15 mouse cellular contexts compared by ENCODE assay signal in the genomic region with DNA sequence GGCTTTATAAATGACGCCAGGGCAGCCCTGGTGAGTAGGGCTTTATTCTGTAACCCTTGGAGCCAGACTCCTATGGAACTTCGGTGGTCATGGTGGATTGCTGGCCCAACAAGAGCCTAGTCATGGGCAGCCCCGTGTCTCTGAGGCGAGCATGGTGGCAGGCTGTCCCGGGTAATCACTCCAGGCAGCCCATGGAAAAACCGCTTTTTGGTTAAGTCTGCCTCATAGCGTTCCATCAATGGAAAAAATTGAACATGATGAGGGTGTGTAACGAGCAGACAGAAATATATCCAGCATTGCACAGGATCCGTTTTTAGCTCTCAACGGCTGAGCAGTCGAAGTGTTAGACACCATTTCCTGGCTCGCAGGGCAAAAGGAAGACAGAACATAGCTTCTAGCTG.
DNase-seq lines count a peak whose midpoint lies in the region; ATAC-seq and TF ChIP-seq lines count a peak whose summit lies in the region.
"Had no signal": no experiment of that assay in that cellular context is flagged by ENCODE, and none has a peak within 500 bp of the region (broad histone marks: within the 10 kb centered on the region; RNA-seq: fewer than 3 reads in every experiment).

No protein-coding gene starts in this region.

- peak overlapping the region; percentile 38; the same call in 1 of the 2 replicates for H3K4me2 ChIP-seq in embryonic facial prominence, embryonic 14.5 days (ENCODE audit: low read depth, low read length)
- H3K4me2 ChIP-seq in limb, embryonic 14.5 days (replicated peaks; ENCODE audit: low read depth, low read length, severe bottlenecking) = no peak overlapping the region
- no peak overlapping the region for H3K4me2 ChIP-seq in intestine, embryonic 16.5 days (ENCODE audit: low read depth, low read length)

- H3K9ac ChIP-seq in embryonic facial prominence, embryonic 14.5 days (ENCODE audit: low read depth, low read length) = peak overlapping the region; percentile 27; the same call in 1 of the 2 replicates
- H3K9ac ChIP-seq in limb, embryonic 14.5 days (ENCODE audit: low read depth, low read length, severe bottlenecking) = no peak overlapping the region
- H3K9ac ChIP-seq in intestine, embryonic 16.5 days (ENCODE audit: low read depth, low read length) = no peak overlapping the region
- H3K9ac ChIP-seq: liver, postnatal 0 days had no signal

- peaks cover 16% of the 10 kb centered on the region for H3K4me1 ChIP-seq in embryonic facial prominence, embryonic 14.5 days (ENCODE audit: control insufficient read depth, insufficient read depth, low read length)
- peaks cover 16% of the 10 kb centered on the region; the same call in 1 of the 2 replicates for H3K4me1 ChIP-seq in limb, embryonic 14.5 days (ENCODE audit: control insufficient read depth, insufficient read depth, low read length)
- peaks cover 7% of the 10 kb centered on the region; the same call in 1 of the 2 replicates for H3K4me1 ChIP-seq in intestine, embryonic 16.5 days (ENCODE audit: control insufficient read depth, insufficient read depth, low read length)
- H3K4me1 ChIP-seq in midbrain, embryonic 10.5 days = no peaks in the 10 kb centered on the region

- H3K27me3 ChIP-seq in embryonic facial prominence, embryonic 14.5 days (replicated peaks; ENCODE audit: control insufficient read depth, insufficient read depth, low read length) = no peaks in the 10 kb centered on the region
- H3K27me3 ChIP-seq in limb, embryonic 14.5 days (ENCODE audit: control insufficient read depth, insufficient read depth, low read length) = no peaks in the 10 kb centered on the region
- no peaks in the 10 kb centered on the region for H3K27me3 ChIP-seq in intestine, embryonic 16.5 days (replicated peaks; ENCODE audit: control insufficient read depth, insufficient read depth, low read length)
- H3K27me3 ChIP-seq in midbrain, embryonic 10.5 days (ENCODE audit: low read depth, poor library complexity, severe bottlenecking) = peaks cover 8% of the 10 kb centered on the region

- 0 out of 2 replicates have a peak overlapping the region, but pooled peaks have one; percentile 16 for H3K27ac ChIP-seq in left cerebral cortex, adult 2 months
- H3K27ac ChIP-seq in embryonic facial prominence, embryonic 14.5 days (replicated peaks; ENCODE audit: low read depth, low read length) = peak overlapping the region; percentile 81
- peak overlapping the region; percentile 45 for H3K27ac ChIP-seq in limb, embryonic 14.5 days (replicated peaks; ENCODE audit: low read depth, low read length)
- no peak overlapping the region; the same call in 1 of the 2 replicates for H3K27ac ChIP-seq in intestine, embryonic 16.5 days (ENCODE audit: low read length)
- no peak overlapping the region for H3K27ac ChIP-seq in midbrain, embryonic 10.5 days (replicated peaks)
- H3K27ac ChIP-seq: hindbrain, postnatal 0 days had no signal

- peak overlapping the region; percentile 45 for H3K4me3 ChIP-seq in left cerebral cortex, adult 2 months
- peak overlapping the region; percentile 16; the same call in 1 of the 2 replicates for H3K4me3 ChIP-seq in embryonic facial prominence, embryonic 14.5 days (ENCODE audit: low read depth, low read length)
- no peak overlapping the region for H3K4me3 ChIP-seq in limb, embryonic 14.5 days (replicated peaks; ENCODE audit: low read length)
- H3K4me3 ChIP-seq in intestine, embryonic 16.5 days (ENCODE audit: low read length) = no peak overlapping the region
- no peak overlapping the region for H3K4me3 ChIP-seq in midbrain, embryonic 10.5 days

- no peaks in the 10 kb centered on the region for H3K36me3 ChIP-seq in embryonic facial prominence, embryonic 14.5 days (ENCODE audit: control insufficient read depth, insufficient read depth, low read length)
- H3K36me3 ChIP-seq in limb, embryonic 14.5 days (ENCODE audit: control insufficient read depth, insufficient read depth, low read length) = no peaks in the 10 kb centered on the region
- H3K36me3 ChIP-seq in intestine, embryonic 16.5 days (ENCODE audit: control insufficient read depth, insufficient read depth, low read length) = no peaks in the 10 kb centered on the region
- H3K36me3 ChIP-seq in midbrain, embryonic 10.5 days = no peaks in the 10 kb centered on the region

- TF ChIP-seq POLR2A in limb, embryonic 14.5 days (IDR thresholded peaks at IDR 0.05; ENCODE audit: borderline replicate concordance, extremely low read depth, insufficient read depth, insufficient read length) = no peak

- TF ChIP-seq CTCF in left cerebral cortex, adult 2 months (IDR thresholded peaks at IDR 0.05) = no peak

- intact Hi-C loops in left cerebral cortex, adult 2 months (cut with DNase I) = no loop called here

- ATAC-seq in frontal cortex, adult (ENCODE audit: low TSS enrichment) = peak; percentile 69
- ATAC-seq in embryonic facial prominence, embryonic 14.5 days (ENCODE audit: low read depth) = peak; percentile 55
- ATAC-seq in limb, embryonic 14.5 days (ENCODE audit: low FRiP score, low read depth) = peak; percentile 67
- ATAC-seq in intestine, embryonic 16.5 days = no peak
- ATAC-seq: activated CD4-positive, CD25-positive, alpha-beta regulatory T cell, adult 4 months; hindbrain, postnatal 0 days; liver, postnatal 0 days had no signal

- no peak for DNase-seq in frontal cortex, postnatal 10 days (ENCODE audit: low spot score in 2 of 2)
- no peak for DNase-seq in left cerebral cortex, adult 2 months (ENCODE audit: extremely low spot score in 1 of 2, low spot score in 2 of 2)
- DNase-seq in left cerebral cortex, adult 11 months (ENCODE audit: low spot score) = no peak
- DNase-seq in embryonic facial prominence, embryonic 14.5 days (ENCODE audit: low spot score) = peak; percentile 64
- no peak for DNase-seq in limb, embryonic 14.5 days (ENCODE audit: low spot score)
- no peak for DNase-seq in midbrain, embryonic 10.5 days (ENCODE audit: low spot score)
- DNase-seq: cerebellum, adult 8-10 months; gastrocnemius, postnatal 14 days; layer of hippocampus, postnatal 36 days; liver, postnatal 0 days; thymus, postnatal 36 days had no signal

- no peaks in the 10 kb centered on the region for H3K9me3 ChIP-seq in embryonic facial prominence, embryonic 14.5 days (ENCODE audit: control insufficient read depth, low read length)
- H3K9me3 ChIP-seq in limb, embryonic 14.5 days (ENCODE audit: control insufficient read depth, low read length) = no peaks in the 10 kb centered on the region
- no peaks in the 10 kb centered on the region for H3K9me3 ChIP-seq in intestine, embryonic 16.5 days (ENCODE audit: control insufficient read depth, low read length)
- no peaks in the 10 kb centered on the region for H3K9me3 ChIP-seq in midbrain, embryonic 10.5 days (replicated peaks)

- 49% methylated on average over 12 of the region's 12 CpGs for WGBS in embryonic facial prominence, embryonic 14.5 days
- 65% methylated on average over 12 of the region's 12 CpGs for WGBS in limb, embryonic 14.5 days
- WGBS in intestine, embryonic 16.5 days = 74% methylated on average over 12 of the region's 12 CpGs
- WGBS in midbrain, embryonic 10.5 days = 88% methylated on average over 12 of the region's 12 CpGs

Comparison
In these comparisons a context has a peak if more than half of its experiments do, and no peak if none do; other contexts are left out.
1. H3K27ac ChIP-seq: peak in left cerebral cortex, adult 2 months (single experiment), embryonic facial prominence, embryonic 14.5 days (single experiment) and limb, embryonic 14.5 days (single experiment); none in intestine, embryonic 16.5 days (single experiment) and midbrain, embryonic 10.5 days (single experiment).
2. H3K4me3 ChIP-seq: peak in left cerebral cortex, adult 2 months (single experiment) and embryonic facial prominence, embryonic 14.5 days (single experiment); none in limb, embryonic 14.5 days (single experiment), intestine, embryonic 16.5 days (single experiment) and midbrain, embryonic 10.5 days (single experiment).